Mouse (Mus musculus): ENCODE data around the gene AC141477.1. TPM values are rescaled to one million over a fixed set of nuclear protein-coding genes. Genes with fewer than 3 reads are reported as not detected.

The AC141477.1 gene
- not detected in 2 replicates for polyA plus RNA-seq (2015; fragmentation: Nextera tagmentation; extraction: Ambion mirVana)

DNA sequence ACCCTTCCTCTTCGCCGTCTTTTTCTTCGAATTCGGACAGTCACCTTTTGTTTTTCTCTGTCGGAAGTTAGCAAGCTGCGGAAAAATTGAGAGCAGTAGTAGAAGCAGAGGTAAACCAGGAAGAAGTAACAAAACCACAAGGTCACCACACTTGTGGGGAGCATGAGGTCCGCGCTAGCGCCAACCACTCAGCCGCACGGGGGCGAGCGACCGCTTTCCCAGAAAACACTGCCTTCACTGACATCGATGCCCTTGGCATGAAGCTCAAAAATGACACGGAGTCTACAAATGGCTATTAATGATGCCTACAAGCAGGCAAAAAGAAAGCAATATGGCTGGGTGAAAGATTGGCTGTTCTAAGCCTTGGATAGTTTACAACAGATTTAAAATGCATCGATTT lies at the start of gene AC141477.1:
AC141477.1 (minus strand) TSS at position 164 of the 400 bp plus-strand sequence.
- peak within 1 kb of the TSS; percentile 82; the same call in 1 of the 2 replicates for H3K4me2 ChIP-seq (replicated peaks)
- H3K4me1 ChIP-seq = peaks cover 17% of the 10 kb centered on the region
- H3K27me3 ChIP-seq = no peaks in the 10 kb centered on the region
- no peak for ATAC-seq (ENCODE audit: insufficient number of reproducible peaks, low FRiP score, low TSS enrichment, low read depth)
- H3K27ac ChIP-seq (replicated peaks) = no peak within 1 kb of the TSS
- H3K36me3 ChIP-seq = peaks cover 41% of the 10 kb centered on the region
- H3K9me3 ChIP-seq (replicated peaks) = no peaks in the 10 kb centered on the region
- H3K9ac ChIP-seq = 0 out of 2 replicates have a peak within 1 kb of the TSS, but pooled peaks have one; percentile 73
- WGBS = 95% methylated on average over 17 of the region's 17 CpGs
- 0 out of 2 replicates have a peak within 1 kb of the TSS, but pooled peaks have one; percentile 79 for H3K4me3 ChIP-seq (replicated peaks)

DNA sequence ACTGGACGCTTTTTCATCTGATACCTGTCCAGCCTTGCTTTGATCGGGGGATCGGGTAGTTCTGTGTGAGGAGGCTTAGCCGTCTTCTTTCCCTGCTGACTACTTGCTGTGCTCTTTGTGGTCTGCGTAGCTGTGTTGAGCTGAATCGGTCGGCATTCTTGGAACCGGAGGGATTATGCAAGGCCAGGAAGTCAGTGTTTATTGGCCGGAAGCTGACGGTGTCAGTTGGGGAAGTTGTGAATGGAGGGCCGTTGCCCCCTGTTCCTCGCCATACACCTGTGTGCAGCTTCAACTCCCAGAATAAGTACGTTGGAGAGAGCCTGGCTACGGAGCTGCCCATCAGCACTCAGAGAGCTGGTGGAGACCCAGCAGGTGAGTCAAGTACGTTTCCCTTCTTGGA lies 49.0 kb upstream of the AC141477.1 start:
- no peak overlapping the region for H3K4me2 ChIP-seq (replicated peaks)
- WGBS = 92% methylated on average over 15 of the region's 15 CpGs
- H3K4me3 ChIP-seq (replicated peaks) = no peak overlapping the region
- H3K4me1 ChIP-seq = no peaks in the 10 kb centered on the region
- no peak overlapping the region for H3K9ac ChIP-seq
- no peak overlapping the region for H3K27ac ChIP-seq (replicated peaks)
- no peaks in the 10 kb centered on the region for H3K27me3 ChIP-seq
- no peaks in the 10 kb centered on the region for H3K9me3 ChIP-seq (replicated peaks)
- ATAC-seq (ENCODE audit: insufficient number of reproducible peaks, low FRiP score, low TSS enrichment, low read depth) = no peak
- H3K36me3 ChIP-seq = peaks cover 92% of the 10 kb centered on the region

DNA sequence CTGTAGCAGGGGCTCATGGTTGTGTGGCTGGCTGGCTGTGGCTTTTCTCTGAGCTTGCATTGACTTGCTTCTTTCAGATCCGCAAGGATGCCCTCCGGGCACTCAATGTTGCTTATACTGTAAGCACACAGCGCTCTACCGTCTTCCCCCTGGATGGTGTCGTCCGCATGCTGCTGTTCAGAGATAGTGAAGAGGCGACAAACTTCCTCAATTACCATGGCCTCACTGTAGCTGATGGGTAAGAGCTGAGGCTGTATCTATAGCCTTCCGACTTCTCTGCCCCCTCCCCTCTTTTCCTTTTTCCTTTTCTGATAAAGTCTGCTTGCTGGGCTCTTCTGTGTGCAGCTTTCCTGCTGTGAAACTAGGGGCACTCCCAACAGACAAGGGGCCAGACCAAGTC lies 48.0 kb upstream of the AC141477.1 start:
- no peak for ATAC-seq (ENCODE audit: insufficient number of reproducible peaks, low FRiP score, low TSS enrichment, low read depth)
- Histone ChIP-seq H3K27me3 (no peaks in the 10 kb centered on the region), H3K9ac (no peak overlapping the region), H3K4me3 (replicated peaks) (no peak overlapping the region), H3K27ac (replicated peaks) (no peak overlapping the region), H3K4me1 (no peaks in the 10 kb centered on the region), H3K4me2 (replicated peaks) (no peak overlapping the region), H3K36me3 (peaks cover 92% of the 10 kb centered on the region), H3K9me3 (replicated peaks) (no peaks in the 10 kb centered on the region)
- 81% methylated on average over 8 of the region's 8 CpGs for WGBS

DNA sequence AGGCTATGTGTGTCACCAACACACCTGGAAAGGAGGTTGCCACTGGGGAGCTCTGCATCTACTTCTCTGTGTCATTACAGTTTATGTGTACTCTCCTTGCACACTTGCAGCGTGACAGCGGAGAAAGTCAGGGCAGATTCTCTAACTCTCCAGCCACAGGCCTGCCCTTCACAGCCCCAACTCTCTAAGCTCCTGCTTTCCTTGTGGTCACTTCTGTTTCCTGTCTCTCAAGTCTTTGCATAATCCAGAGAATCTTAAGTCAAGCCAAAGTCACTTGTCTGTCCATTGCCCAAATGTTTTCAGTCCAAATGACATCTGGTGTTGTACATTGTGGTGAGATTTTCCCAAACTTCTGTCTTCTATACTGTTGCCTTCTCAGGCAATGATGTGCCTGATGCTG lies 46.1 kb upstream of the AC141477.1 start:
- ATAC-seq (ENCODE audit: insufficient number of reproducible peaks, low FRiP score, low TSS enrichment, low read depth) = no peak
- Histone ChIP-seq H3K27me3 (no peaks in the 10 kb centered on the region), H3K36me3 (peaks cover 97% of the 10 kb centered on the region), H3K9ac (no peak overlapping the region), H3K4me2 (replicated peaks) (no peak overlapping the region), H3K4me3 (replicated peaks) (no peak overlapping the region), H3K4me1 (no peaks in the 10 kb centered on the region), H3K27ac (replicated peaks) (no peak overlapping the region), H3K9me3 (replicated peaks) (no peaks in the 10 kb centered on the region)
- 100% methylated on average over 2 of the region's 2 CpGs for WGBS

DNA sequence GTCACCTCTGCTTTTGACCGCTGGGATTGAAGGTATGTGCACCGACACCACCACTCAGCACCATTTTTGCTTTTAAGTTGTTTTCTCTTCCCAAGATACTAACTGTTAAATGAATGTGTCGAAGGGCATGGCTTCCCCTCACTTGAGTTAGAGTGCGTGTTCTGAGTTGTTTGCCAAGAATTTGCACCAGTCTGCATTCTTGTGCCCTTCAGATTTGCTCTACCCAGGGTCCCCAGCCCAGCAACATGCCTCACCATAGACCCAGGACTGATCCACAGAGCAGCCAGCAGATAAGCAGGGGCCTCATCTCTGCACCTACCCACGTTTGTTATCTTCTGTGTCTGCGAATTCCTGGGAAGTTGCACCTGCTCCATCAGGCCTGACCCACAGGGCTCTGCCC lies 41.2 kb upstream of the AC141477.1 start:
- no peak overlapping the region for H3K27ac ChIP-seq (replicated peaks)
- H3K4me1 ChIP-seq = no peaks in the 10 kb centered on the region
- no peaks in the 10 kb centered on the region for H3K9me3 ChIP-seq (replicated peaks)
- no peak overlapping the region for H3K9ac ChIP-seq
- ATAC-seq (ENCODE audit: insufficient number of reproducible peaks, low FRiP score, low TSS enrichment, low read depth) = no peak
- H3K36me3 ChIP-seq = peaks cover 96% of the 10 kb centered on the region
- no peak overlapping the region for H3K4me2 ChIP-seq (replicated peaks)
- H3K4me3 ChIP-seq (replicated peaks) = no peak overlapping the region
- WGBS = 91% methylated on average over 6 of the region's 6 CpGs
- no peaks in the 10 kb centered on the region for H3K27me3 ChIP-seq

DNA sequence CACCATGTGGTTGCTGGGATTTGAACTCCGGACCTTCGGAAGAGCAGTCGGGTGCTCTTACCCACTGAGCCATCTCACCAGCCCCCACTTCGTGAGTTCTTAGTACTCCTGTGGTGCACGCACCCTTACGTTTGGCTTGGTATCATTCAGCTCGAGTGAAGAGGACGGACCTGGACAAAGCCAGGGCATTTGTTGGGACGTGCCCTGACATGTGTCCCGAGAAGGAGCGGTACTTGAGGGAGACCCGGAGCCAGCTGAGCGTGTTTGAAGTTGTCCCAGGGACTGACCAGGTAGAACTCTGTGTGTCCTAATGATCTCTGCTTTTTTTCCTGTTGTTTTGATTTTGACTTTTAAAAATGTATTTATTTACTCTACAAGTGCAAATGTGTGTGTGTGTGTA lies 40.6 kb upstream of the AC141477.1 start:
- H3K4me3 ChIP-seq (replicated peaks) = no peak overlapping the region
- WGBS = 84% methylated on average over 13 of the region's 13 CpGs
- H3K4me1 ChIP-seq = no peaks in the 10 kb centered on the region
- peaks cover 96% of the 10 kb centered on the region for H3K36me3 ChIP-seq
- H3K27ac ChIP-seq (replicated peaks) = no peak overlapping the region
- H3K4me2 ChIP-seq (replicated peaks) = no peak overlapping the region
- H3K27me3 ChIP-seq = no peaks in the 10 kb centered on the region
- H3K9me3 ChIP-seq (replicated peaks) = no peaks in the 10 kb centered on the region
- no peak for ATAC-seq (ENCODE audit: insufficient number of reproducible peaks, low FRiP score, low TSS enrichment, low read depth)
- no peak overlapping the region for H3K9ac ChIP-seq

DNA sequence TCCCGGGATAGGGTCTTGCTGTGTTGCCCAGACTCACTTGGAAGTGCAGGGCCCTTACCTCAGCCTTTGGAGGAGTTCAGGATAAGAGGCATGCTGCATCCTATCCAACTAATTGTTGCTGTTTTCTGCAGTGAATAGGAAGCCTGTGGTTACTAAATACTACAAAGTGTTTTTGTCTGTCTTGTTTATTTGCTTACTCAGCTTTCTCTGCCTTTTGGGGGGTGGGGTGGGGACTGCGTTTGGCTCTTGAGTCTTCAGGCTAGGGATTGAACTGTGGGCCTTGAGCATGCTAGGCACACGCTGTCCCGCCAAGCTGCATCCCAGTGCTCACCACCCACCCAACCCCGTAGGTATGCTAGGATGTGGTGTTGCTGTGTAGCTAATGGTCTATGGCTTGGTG lies 33.5 kb upstream of the AC141477.1 start:
- ATAC-seq (ENCODE audit: insufficient number of reproducible peaks, low FRiP score, low TSS enrichment, low read depth) = no peak
- Histone ChIP-seq H3K4me3 (replicated peaks) (no peak overlapping the region), H3K36me3 (peaks cover 70% of the 10 kb centered on the region), H3K27ac (replicated peaks) (no peak overlapping the region), H3K4me1 (0 out of 2 replicates have a peak, but pooled peaks cover 9% of the 10 kb centered on the region), H3K9ac (no peak overlapping the region), H3K27me3 (no peaks in the 10 kb centered on the region), H3K9me3 (replicated peaks) (no peaks in the 10 kb centered on the region), H3K4me2 (replicated peaks) (no peak overlapping the region)
- WGBS = 93% methylated on average over 5 of the region's 5 CpGs

DNA sequence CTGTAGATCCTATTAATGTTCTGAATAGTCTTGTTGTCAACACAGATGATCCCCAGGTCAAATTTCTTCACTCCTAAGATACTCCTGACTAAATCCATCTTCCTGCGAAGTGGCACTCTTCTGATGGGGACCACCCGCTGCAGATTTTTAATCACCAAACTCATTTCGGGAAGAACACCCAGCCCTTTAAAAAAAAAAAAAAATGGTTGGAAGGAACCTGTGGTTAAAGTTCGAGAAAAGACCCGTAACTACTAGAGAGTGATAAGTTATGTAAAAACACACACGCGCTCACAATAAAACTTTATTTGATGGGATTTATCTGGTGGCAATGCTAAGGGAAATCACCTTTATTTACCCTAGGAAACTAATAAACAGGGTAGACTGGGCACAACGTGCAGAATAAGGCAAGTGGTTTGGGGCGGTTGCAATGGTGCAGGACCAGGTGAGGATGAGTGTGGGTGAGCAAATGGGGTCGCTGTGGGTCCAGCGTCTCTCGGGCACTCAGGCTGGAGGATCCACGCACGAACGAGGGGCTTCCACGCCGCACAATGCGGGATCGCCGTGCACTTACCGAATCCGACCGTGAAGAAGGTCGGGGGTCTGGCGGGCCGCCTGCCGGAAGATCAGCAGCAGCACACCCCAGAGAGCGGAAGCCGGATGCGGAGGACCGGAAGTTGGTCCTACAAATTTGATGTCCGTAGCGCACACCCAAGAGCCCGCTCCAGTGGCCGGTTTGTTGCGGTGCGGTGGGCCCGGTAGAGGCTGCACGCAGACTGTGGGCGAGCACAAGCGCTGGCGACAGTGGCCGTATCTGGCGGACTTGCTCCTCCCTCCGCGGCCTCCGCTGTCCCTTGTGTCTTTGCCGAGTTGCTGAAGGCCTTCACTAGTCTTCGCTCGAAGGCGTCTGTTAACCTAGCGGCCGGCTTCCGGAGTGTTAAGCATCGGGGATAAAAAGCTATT lies 28.2 kb upstream of the AC141477.1 start, which contains the start of the genes Mcm3ap and Ybey:
Mcm3ap (plus strand) TSS at position 725 of the 960 bp plus-strand sequence.
Ybey (minus strand) TSS at position 912 of the 960 bp plus-strand sequence.
- peak within 1 kb of the TSS; percentile 49 for H3K4me2 ChIP-seq (replicated peaks)
- no peaks in the 10 kb centered on the region for H3K27me3 ChIP-seq
- H3K4me3 ChIP-seq (replicated peaks) = peak within 1 kb of the TSS; percentile 87
- H3K27ac ChIP-seq (replicated peaks) = peak within 1 kb of the TSS; percentile 83
- H3K4me1 ChIP-seq = 0 out of 2 replicates have a peak, but pooled peaks cover 13% of the 10 kb centered on the region
- ATAC-seq (ENCODE audit: insufficient number of reproducible peaks, low FRiP score, low TSS enrichment, low read depth) = peak; percentile 95
- no peaks in the 10 kb centered on the region for H3K9me3 ChIP-seq (replicated peaks)
- WGBS = 1% methylated on average over 55 of the region's 55 CpGs
- peaks cover 27% of the 10 kb centered on the region for H3K36me3 ChIP-seq
- H3K9ac ChIP-seq = peak within 1 kb of the TSS; percentile 91

DNA sequence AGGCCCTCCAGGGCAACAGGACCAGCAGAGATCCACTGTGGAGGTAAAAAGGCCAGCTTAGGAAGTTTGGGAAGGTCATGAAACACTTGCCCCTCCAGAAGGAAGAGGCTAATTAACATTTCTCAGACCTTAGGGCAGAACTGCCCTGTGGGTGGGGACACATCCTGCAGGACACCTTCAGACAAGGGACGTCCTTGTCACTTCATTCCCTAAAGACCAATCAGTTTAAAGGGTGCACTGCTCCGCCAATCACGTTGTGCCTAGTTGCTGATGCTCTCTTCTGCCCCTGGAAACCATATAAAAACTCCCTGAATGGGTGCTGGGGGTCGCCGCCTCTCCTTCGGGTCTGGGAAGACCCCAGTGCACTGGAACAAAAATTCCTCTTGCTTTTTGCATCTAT lies 22.5 kb upstream of the AC141477.1 start:
- 81% methylated on average over 6 of the region's 6 CpGs for WGBS
- H3K4me2 ChIP-seq (replicated peaks) = no peak overlapping the region

DNA sequence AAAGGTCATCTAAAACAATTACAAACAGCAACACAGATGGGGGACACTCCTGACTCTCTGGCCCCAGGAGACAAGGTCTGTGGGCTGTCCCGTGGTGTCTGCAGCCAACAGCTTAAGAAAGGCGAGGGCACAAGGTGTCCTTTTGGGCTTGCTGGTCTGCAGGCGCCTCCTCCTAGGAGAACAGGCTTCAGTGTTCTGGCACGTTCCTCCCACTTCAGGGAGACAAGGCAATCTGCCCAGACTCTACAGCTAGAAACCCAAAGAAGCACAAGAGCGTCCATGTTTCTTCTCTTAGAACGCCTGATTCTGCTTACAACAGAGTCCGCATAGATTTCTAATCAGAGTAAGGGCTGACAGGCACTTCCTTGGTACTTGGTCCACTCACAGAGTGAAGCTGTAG lies 22.1 kb upstream of the AC141477.1 start:
- H3K9me3 ChIP-seq (replicated peaks) = no peaks in the 10 kb centered on the region
- 0 out of 2 replicates have a peak, but pooled peaks cover 5% of the 10 kb centered on the region for H3K36me3 ChIP-seq
- ATAC-seq (ENCODE audit: insufficient number of reproducible peaks, low FRiP score, low TSS enrichment, low read depth) = no peak
- no peak overlapping the region for H3K9ac ChIP-seq
- H3K27ac ChIP-seq (replicated peaks) = no peak overlapping the region
- no peaks in the 10 kb centered on the region for H3K4me1 ChIP-seq
- no peaks in the 10 kb centered on the region for H3K27me3 ChIP-seq
- WGBS = 89% methylated on average over 7 of the region's 7 CpGs
- H3K4me3 ChIP-seq (replicated peaks) = no peak overlapping the region
- no peak overlapping the region for H3K4me2 ChIP-seq (replicated peaks)

More for the DNA sequence above, 22.5 kb upstream of the AC141477.1 start:
- Histone ChIP-seq H3K27me3 (no peaks in the 10 kb centered on the region), H3K9ac (no peak overlapping the region), H3K9me3 (replicated peaks) (no peaks in the 10 kb centered on the region), H3K4me1 (0 out of 2 replicates have a peak, but pooled peaks cover 3% of the 10 kb centered on the region), H3K4me3 (replicated peaks) (no peak overlapping the region), H3K27ac (replicated peaks) (no peak overlapping the region), H3K36me3 (0 out of 2 replicates have a peak, but pooled peaks cover 5% of the 10 kb centered on the region)
- no peak for ATAC-seq (ENCODE audit: insufficient number of reproducible peaks, low FRiP score, low TSS enrichment, low read depth)

DNA sequence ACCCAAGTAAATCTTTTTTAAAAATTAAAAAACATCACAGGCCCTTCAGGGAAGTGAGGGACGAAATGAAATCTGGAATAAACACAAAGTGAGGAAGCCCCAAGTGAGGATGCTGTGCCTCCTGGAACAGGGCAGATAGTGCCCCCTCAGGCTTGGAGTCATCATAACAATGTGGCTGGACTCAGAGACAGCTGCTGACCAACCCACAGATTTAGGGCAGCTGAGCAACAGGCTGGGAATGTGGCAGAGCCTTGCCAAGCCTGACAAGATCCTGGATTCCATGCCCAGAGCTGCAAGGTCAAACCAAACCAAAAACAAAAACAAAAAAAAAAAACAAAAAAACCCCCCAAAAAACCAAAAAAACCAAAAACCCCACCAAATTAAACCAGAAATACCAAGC lies 21.0 kb upstream of the AC141477.1 start:
- Histone ChIP-seq H3K27ac (replicated peaks) (no peak overlapping the region), H3K36me3 (0 out of 2 replicates have a peak, but pooled peaks cover 5% of the 10 kb centered on the region), H3K4me2 (replicated peaks) (no peak overlapping the region), H3K9ac (no peak overlapping the region), H3K9me3 (replicated peaks) (no peaks in the 10 kb centered on the region), H3K27me3 (no peaks in the 10 kb centered on the region), H3K4me1 (no peaks in the 10 kb centered on the region), H3K4me3 (replicated peaks) (no peak overlapping the region)
- 95% methylated on average over 1 of the region's 1 CpGs for WGBS
- no peak for ATAC-seq (ENCODE audit: insufficient number of reproducible peaks, low FRiP score, low TSS enrichment, low read depth)
